Mouse (Mus musculus) frontal cortex, postnatal 36 days (tissue): ENCODE results near the gene Iqschfp.
"Not testable (repeated sequence)": the region's sequence is repeated elsewhere in the genome, so short reads cannot be mapped to it uniquely, and the experiment has no call there.

ENCODE experiments used
- DNase-seq, 2 experiments: peaks; one replicate each; pipeline ENCODE4 v3.0.0; 2022; ENCODE audit warnings: low spot score in 2 of 2

Iqschfp gene

DNA sequence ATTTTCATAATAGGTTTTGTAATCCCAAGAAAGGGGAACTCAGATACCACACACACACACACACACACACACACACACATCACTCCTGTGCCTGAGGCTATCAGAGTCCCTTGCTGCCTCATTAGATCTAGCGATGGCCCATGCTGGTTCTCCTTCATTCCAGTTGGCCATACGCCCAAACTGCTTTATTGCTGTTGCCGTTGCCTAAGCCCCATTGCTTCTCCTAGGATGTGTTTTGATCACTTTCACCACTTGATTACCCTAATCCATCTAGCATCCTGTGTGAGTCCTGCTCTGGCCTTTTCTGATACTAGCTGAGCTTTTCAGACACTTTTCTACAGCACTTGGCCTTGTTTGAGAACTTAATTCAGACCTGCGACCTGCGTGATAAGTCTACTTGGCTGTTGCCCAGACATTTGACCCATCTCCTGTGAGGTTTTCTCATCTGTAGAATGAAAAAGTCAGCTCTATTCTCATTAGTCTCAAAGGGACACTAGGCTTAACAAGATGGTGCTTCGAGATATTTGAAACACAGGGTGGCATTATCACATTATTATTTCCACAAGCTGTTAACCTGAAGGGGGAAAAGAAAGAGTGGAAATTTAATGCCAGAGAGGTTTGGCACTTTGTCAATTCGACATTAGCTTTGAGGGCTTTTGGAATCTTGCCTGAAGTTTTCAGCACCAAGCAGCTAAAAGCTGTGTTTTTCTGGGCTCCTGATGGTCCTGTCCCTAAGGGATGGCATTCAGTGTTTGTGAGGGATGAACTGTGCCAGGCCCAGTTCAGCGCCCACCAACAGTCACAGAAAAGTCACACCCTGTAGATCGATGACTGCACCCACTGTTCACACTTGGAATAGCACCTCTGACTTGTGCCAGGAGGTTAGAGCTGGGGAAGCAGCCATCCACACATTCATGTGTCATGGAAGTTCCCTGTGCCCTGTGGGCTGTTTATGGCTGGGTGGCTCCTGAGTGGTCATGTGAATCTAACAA lies 179.7 kb downstream of the Iqschfp start:
- no peak for DNase-seq

- DNase-seq = peak in 1 of 2 experiments; percentile 68
Observed at GRCm38 (mm10) chr3:68077406-68077805, 185.4 kb downstream of the Iqschfp start.

DNA sequence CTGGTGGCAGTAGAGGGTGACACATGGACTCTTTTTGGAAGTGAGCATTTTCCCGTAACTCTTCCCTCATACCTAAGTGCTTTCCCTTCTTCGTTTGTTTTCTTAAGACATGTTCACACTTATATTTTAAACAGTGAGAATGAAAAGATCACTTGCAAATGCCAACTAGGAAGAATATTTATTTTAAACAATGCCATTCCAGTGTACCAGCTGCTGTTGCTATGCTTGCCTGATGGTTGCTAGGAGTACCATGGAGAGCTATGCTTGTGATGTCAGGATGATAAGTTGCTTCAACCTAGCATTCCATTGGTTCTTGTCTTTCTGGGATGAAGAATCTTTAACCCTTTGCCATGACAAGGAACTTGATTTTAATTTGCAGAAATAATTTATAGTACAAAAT lies 193.0 kb downstream of the Iqschfp start:
- DNase-seq = peak in 1 of 2 experiments; percentile 30

- no peak for DNase-seq
Observed at GRCm38 (mm10) chr3:68092108-68092507, 200.1 kb downstream of the Iqschfp start.

DNA sequence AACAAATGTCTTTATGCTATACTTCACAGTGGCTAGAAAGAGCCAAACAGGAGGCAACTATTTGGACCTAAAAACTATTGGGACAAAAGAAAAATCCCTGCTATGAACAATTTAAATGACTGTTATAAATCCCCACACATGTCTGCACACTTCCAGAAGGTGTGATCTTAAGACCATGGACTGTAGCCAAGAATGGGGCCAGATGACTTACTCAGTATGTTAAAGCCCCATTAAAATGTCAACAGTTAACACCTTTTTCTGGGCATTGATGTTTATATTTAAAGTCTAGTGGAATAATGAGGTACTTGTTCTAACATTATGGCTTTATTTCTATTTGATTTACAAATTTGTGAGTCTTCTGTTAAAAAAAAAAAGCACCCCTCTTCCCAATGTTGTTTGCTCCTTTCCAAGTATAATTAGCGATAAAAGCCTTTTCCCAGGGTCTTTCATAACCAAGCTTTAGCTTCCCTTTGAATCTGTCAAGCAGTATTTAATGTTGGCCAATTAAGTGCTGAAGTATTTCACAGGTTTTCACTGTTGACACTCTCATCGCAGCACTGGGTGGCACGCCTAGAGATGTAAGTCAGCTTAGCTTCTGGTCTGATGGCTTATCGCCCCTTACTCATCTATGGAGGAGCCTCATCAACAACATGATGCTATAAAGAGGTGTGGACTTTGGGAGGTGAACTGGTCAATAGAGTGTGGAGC lies 204.8 kb downstream of the Iqschfp start:
- DNase-seq = no peak

GRCm38 (mm10) chr3:68099561-68099960 lies 207.5 kb downstream of the Iqschfp start:
- DNase-seq = not testable (repeated sequence)

DNA sequence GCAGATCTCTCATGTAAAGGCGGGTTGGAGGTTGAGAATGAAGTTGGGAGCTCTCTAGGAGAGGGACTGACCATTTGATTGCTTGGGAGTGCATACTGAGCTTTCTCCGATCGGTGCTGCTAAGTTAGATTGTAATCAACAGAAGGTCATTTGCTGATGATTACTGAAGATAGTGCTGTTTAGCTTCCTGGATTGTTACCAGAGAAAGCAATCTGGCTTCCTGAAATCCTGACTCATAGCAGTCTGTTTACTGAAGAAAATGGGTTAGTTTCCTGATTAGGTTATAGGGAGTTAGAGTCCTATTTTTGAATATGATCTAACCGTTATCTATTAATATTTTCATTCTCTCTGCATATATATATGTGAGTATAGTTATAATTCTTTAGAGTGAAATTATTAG lies 209.3 kb downstream of the Iqschfp start:
- no peak for DNase-seq

- DNase-seq = no peak
Observed at GRCm38 (mm10) chr3:68105081-68105685, 213.2 kb downstream of the Iqschfp start.

DNA sequence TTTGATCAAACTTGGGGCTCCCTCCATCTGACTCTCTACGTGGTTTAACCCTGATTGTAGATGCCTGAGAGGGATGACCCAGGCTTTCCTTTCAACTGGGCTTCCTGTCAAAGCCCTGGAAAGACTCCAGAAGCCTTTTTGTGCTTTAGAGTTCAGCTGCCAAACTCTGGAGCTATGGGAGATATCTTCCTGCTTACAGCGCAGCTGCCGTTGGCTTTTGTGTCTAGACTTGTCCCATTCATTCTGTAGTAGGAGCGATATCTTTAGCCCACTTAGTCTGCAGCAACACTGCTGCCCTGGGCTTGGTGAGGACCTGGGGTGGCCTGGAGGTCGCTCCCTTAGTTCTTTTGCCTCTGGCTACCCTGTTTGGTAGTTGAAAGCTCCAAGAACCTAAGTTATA lies 229.3 kb downstream of the Iqschfp start:
- no peak for DNase-seq

GRCm38 (mm10) chr3:68126284-68126856 lies 234.3 kb downstream of the Iqschfp start:
- DNase-seq = no peak

- no peak for DNase-seq
Observed at GRCm38 (mm10) chr3:68130386-68130785, 238.4 kb downstream of the Iqschfp start.

DNA sequence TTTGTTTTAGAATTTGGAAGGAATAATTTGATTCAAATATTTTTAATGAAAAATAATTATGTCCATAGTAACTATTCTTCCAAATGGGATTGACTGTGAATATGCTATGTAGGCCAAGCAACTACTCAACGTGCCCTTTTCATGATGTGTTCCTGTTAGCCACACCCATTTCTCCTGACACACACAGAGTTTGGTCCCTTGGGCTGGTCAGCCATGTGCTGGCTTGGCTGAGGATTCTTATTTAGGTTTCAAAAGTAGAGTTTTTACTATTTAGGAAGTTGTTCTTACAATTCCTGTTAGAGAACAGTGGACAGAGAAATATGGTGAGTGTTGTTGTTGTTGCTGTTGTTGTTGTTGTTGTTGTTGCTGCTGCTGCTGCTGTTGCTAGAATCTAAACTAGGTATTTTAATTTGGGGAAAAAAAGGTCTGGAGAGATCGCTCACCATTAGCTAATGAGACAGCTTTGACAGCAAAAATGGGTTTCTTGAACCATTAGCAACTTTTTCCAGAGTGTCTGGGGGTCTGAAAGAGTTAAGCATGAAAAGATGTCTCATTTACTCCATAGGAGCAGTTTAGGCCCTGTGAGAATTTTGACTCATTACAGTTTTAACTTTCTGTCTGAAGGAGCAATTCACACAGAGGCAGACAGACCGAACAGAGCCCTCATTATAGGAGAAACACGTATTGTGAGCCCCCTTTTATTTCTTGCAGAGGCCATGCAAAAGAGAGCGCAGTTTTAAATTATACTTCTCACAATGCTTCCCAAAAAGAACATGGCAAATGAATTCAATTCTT lies 247.0 kb downstream of the Iqschfp start:
- DNase-seq = no peak

GRCm38 (mm10) chr3:68150688-68151087 lies 258.7 kb downstream of the Iqschfp start:
- DNase-seq = no peak

DNA sequence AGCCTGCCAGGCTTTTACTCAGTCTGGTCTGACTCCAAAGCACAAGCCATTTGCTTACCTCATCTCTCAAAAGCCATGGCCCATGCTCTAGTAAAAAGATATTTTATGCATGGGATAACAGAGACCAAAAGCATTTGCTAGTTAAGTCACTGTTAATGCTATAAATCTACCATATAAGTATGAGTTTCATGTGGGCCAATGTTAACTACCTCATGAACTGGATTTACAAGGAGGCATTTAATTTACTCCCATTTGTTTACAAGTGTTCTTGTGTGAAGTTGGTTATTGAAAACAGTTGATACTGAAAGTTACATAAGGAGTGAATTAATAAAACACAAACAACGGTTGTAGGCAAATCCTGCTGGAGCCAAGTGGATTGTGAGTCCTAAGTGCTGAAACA lies 268.1 kb downstream of the Iqschfp start:
- no peak for DNase-seq

DNA sequence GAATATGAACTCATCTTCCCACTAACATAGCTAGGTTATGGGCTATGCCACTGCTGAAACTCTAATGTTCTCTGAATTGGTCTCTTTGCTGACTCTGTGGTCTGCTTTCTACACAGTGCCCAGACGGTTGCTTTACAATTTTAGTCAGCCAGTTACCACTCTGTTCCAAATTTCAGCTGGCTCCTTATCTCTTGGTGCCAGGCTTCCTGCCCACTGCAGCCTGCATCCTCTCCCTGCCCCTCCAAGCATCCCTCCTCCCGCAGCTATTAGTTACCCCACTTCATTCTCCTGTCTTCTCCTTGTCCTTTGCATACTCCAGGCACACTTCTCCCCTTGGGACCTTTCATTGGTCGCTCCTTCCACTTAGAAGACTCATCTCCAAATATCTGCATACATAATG lies 268.7 kb downstream of the Iqschfp start:
- no peak for DNase-seq

- DNase-seq = no peak
Observed at GRCm38 (mm10) chr3:68178248-68178647, 286.2 kb downstream of the Iqschfp start.

- DNase-seq = no peak
Observed at GRCm38 (mm10) chr3:68187471-68187870, 295.4 kb downstream of the Iqschfp start.

DNA sequence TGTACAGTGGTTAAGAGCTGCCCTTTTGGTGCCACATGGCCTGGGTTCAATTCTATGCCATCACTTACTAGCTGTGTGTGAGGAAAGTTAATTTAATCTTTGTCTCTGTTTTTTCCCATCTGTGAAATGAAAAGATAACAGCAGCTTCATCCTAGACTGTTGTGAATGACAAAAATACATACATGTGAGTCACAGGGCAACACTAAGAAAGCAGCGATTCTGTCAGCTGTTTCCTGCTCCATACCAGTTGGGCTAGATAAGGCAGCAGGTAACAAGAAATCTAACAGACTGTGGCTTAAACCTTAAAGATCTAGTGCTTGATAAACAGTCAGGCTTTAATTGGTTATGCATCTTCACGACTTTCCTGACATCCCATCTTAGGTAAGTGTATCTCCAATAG lies 297.1 kb downstream of the Iqschfp start:
- no peak for DNase-seq

DNA sequence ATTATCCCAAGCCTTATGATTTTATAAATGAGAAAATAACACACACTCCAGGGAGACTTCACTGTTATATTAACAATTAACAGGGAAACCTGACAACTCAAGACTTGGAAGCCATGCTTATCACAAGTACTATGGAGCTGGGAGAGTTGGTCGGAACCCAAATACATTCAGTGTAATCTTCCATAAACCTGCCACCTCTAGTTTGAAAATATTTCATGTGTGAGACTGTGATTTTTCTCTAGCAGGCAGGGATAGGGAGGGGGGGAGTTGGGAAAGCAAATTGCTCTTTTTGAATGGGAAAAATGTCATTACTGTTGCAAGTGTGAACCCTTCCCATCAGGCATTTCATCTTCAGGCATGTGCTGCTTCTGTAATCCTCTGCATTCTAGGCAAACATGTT lies 304.9 kb downstream of the Iqschfp start:
- no peak for DNase-seq

GRCm38 (mm10) chr3:68201214-68201613 lies 309.2 kb downstream of the Iqschfp start:
- DNase-seq = no peak
